Mouse (Mus musculus) spleen, adult 2 months (tissue): Measurements from ENCODE around the gene Plekhd1.

Experiments
- CTCF ChIP-seq: fragments of 200-500 bp; IDR thresholded peaks from 2 replicates; pipeline ENCODE4 v1.5.1; 2011; ENCODE audit warnings: mild to moderate bottlenecking, inconsistent platforms; ENCODE audit not compliant: insufficient read depth, insufficient read length, insufficient replicate concordance; ENCODE audit errors: extremely low read depth
- POLR2A ChIP-seq: fragments of 200-500 bp; IDR thresholded peaks from 2 replicates; pipeline ENCODE4 v1.6.1; 2011; ENCODE audit warnings: low read depth, low read length, inconsistent platforms

DNA sequence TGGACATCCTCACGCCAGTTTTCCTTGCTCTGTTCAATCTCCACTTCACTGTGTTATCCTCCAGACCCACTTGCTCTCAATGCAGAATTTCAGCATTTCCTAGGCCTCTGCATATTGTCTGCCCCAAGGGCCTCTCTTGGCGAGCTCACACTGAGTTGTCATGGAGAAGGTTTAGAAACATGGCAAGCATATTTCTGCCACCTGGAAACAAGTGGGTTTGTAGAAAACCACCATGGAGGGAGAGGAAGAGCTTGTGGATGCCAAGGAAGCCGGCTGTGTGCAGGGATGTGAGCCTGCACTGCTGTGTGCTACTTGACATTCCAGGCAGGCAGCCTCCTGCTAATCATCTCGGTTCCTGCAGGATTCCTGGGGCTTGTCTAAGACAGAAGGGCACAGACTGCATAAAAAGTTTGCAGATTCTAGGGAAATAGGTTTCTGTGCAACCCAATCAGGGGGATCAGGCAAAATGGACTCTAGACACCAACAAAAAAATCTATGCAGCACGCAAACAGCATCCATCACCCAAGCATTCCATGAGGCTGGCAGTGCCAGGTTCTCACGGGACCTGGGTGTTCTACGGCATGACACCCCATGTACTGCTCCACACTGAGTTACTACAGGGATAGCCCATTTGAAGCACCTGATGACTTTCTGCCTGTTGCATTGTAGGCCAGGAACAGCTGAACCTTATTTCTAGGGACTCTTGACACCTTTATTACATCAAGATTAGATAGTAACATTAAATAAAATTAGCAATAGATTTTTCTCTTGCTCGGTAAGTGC is 53.8 kb downstream of the Plekhd1 start:
- no peak for TF ChIP-seq POLR2A
- TF ChIP-seq CTCF: no peak
